ENCODE assay signal across 10 mouse cellular contexts in the genomic region with DNA sequence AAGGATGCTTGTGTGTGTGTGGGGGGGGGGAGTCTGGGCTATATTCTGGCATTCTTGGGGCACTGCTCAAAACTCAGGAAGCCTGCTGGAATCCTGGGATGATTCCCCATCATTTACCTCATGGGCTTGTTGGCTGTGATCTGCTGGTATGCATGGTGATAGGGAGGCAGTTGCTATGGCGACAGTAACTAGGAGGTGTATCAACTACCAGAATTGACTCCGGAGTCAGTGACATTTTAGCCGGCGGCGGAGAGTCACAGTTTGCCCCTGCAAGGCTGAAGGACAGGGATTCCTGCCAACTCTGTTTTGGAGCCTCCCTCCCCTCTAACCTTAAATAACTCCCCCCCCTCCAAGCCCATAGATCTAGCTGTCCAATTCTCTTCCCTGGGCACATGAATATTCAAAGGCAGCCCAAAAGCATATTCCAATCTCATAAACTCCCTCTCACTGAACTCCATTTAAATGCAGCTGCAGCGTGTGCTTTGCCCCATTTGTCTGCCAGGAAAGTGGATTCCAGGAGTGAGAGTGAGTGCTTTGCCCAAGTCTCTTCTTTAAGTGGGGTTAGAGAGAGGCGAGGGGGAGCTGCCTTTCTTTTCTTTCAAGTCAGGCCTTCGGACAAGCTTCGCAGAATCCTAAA.
A peak's percentile ranks its signal among the peaks of the same experiment; 100 is the strongest.
DNase-seq lines count a peak whose midpoint lies in the region; ATAC-seq and TF ChIP-seq lines count a peak whose summit lies in the region.
"Had no signal": no experiment of that assay in that cellular context is flagged by ENCODE, and none has a peak within 500 bp of the region (broad histone marks: within the 10 kb centered on the region; RNA-seq: fewer than 3 reads in every experiment).

No protein-coding gene starts in this region.

- H3K27me3 ChIP-seq in forebrain, embryonic 15.5 days = no peaks in the 10 kb centered on the region
- no peaks in the 10 kb centered on the region for H3K27me3 ChIP-seq in forebrain, embryonic 11.5 days (ENCODE audit: control insufficient read depth, insufficient read depth, low read length)
- no peaks in the 10 kb centered on the region for H3K27me3 ChIP-seq in neural tube, embryonic 12.5 days (replicated peaks)

- no peak overlapping the region for H3K9ac ChIP-seq in forebrain, embryonic 15.5 days (replicated peaks)
- H3K9ac ChIP-seq in forebrain, embryonic 11.5 days (ENCODE audit: low read length) = no peak overlapping the region
- H3K9ac ChIP-seq in neural tube, embryonic 12.5 days = no peak overlapping the region

- peaks cover 25% of the 10 kb centered on the region for H3K4me1 ChIP-seq in forebrain, embryonic 15.5 days
- peaks cover 3% of the 10 kb centered on the region; the same call in 1 of the 2 replicates for H3K4me1 ChIP-seq in forebrain, embryonic 11.5 days (replicated peaks; ENCODE audit: control insufficient read depth, insufficient read depth, low read length)
- H3K4me1 ChIP-seq in cortical plate, adult 2 months (ENCODE audit: control insufficient read depth, insufficient read depth, low read length) = peaks cover 12% of the 10 kb centered on the region
- peaks cover 22% of the 10 kb centered on the region for H3K4me1 ChIP-seq in neural tube, embryonic 12.5 days

- WGBS in forebrain, embryonic 15.5 days = 21% methylated on average over 9 of the region's 9 CpGs
- 42% methylated on average over 9 of the region's 9 CpGs for WGBS in forebrain, embryonic 11.5 days
- 32% methylated on average over 9 of the region's 9 CpGs for WGBS in neural tube, embryonic 12.5 days

- no peak for DNase-seq in forebrain, embryonic 11.5 days (ENCODE audit: low spot score)
- peak; percentile 53 to 63 for DNase-seq in kidney, postnatal 36 days
- DNase-seq in B cell, adult 2 months = no peak
- DNase-seq in lung, adult 18-20 months = no peak
- no peak for DNase-seq in urinary bladder, postnatal 25 days (ENCODE audit: low spot score)
- DNase-seq: cerebellum, adult 2 months; heart, postnatal 14 days had no signal

- H3K4me3 ChIP-seq in forebrain, embryonic 15.5 days = no peak overlapping the region
- no peak overlapping the region for H3K4me3 ChIP-seq in forebrain, embryonic 11.5 days (ENCODE audit: low read depth, low read length)
- H3K4me3 ChIP-seq in cortical plate, adult 2 months (ENCODE audit: insufficient read depth, low read length) = no peak overlapping the region
- H3K4me3 ChIP-seq in neural tube, embryonic 12.5 days = no peak overlapping the region

- peak overlapping the region; percentile 68 for H3K27ac ChIP-seq in forebrain, embryonic 15.5 days (replicated peaks)
- no peak overlapping the region for H3K27ac ChIP-seq in forebrain, embryonic 11.5 days (ENCODE audit: low read depth, low read length)
- 0 out of 2 replicates have a peak overlapping the region, but pooled peaks have one; percentile 39 for H3K27ac ChIP-seq in cortical plate, adult 2 months (ENCODE audit: insufficient read depth, low read length)
- H3K27ac ChIP-seq in neural tube, embryonic 12.5 days = peak overlapping the region; percentile 20; the same call in 1 of the 2 replicates

- H3K4me2 ChIP-seq in forebrain, embryonic 15.5 days (replicated peaks) = peak overlapping the region; percentile 26
- H3K4me2 ChIP-seq in forebrain, embryonic 11.5 days (ENCODE audit: low read depth, low read length, severe bottlenecking) = no peak overlapping the region
- no peak overlapping the region for H3K4me2 ChIP-seq in neural tube, embryonic 12.5 days (replicated peaks)

- peak; percentile 32; the same call in 1 of the 2 replicates for TF ChIP-seq POLR2A in cortical plate, adult 2 months (IDR thresholded peaks at IDR 0.05; ENCODE audit: extremely low read depth, insufficient read depth, low read length)

- TF ChIP-seq CTCF in cortical plate, adult 2 months (IDR thresholded peaks at IDR 0.05; ENCODE audit: extremely low read depth, insufficient read depth, low read length) = no peak

- H3K9me3 ChIP-seq in forebrain, embryonic 15.5 days = no peaks in the 10 kb centered on the region
- H3K9me3 ChIP-seq in forebrain, embryonic 11.5 days (ENCODE audit: control insufficient read depth, low read length) = no peaks in the 10 kb centered on the region
- no peaks in the 10 kb centered on the region for H3K9me3 ChIP-seq in neural tube, embryonic 12.5 days

- no peaks in the 10 kb centered on the region for H3K36me3 ChIP-seq in forebrain, embryonic 15.5 days
- H3K36me3 ChIP-seq in forebrain, embryonic 11.5 days (ENCODE audit: control insufficient read depth, insufficient read depth, low read length) = no peaks in the 10 kb centered on the region
- H3K36me3 ChIP-seq in neural tube, embryonic 12.5 days = no peaks in the 10 kb centered on the region

- ATAC-seq in forebrain, embryonic 15.5 days (replicated peaks) = peak; percentile 59
- no peak for ATAC-seq in forebrain, embryonic 11.5 days (replicated peaks; ENCODE audit: low FRiP score)
- peak; percentile 53; the same call in 1 of the 2 replicates for ATAC-seq in neural tube, embryonic 12.5 days (ENCODE audit: low FRiP score, low read depth)

Comparison
In these comparisons a context has a peak if more than half of its experiments do, and no peak if none do; other contexts are left out.
1. DNase-seq: peak in kidney, postnatal 36 days (2 of 2); none in forebrain, embryonic 11.5 days (single experiment), B cell, adult 2 months (0 of 2), lung, adult 18-20 months (0 of 2) and urinary bladder, postnatal 25 days (single experiment).